Mouse (Mus musculus): ENCODE measurements around the gene Psd4.

The Psd4 gene

GRCm38 (mm10) chr2:24386158-24386963, 19.0 kb downstream of the Psd4 start:
- no peak for DNase-seq

- no peak for DNase-seq
Measured at GRCm38 (mm10) chr2:24386964-24387320, 19.6 kb downstream of the Psd4 start.

- DNase-seq, result no peak
Measured at GRCm38 (mm10) chr2:24387361-24388283, 20.2 kb downstream of the Psd4 start.

GRCm38 (mm10) chr2:24393251-24393650, 25.9 kb downstream of the Psd4 start:
- DNase-seq, result no peak

- no peak for DNase-seq
Measured at GRCm38 (mm10) chr2:24397115-24397514, 29.7 kb downstream of the Psd4 start.

- no peak for DNase-seq
Measured at GRCm38 (mm10) chr2:24400711-24401110, 33.3 kb downstream of the Psd4 start.

GRCm38 (mm10) chr2:24405345-24406012, 38.1 kb downstream of the Psd4 start:
- DNase-seq, result peak; percentile 89 to 90

- peak; percentile 78 to 84 for DNase-seq
Measured at GRCm38 (mm10) chr2:24407701-24408485, 40.5 kb downstream of the Psd4 start.

- peak; percentile 72 to 78 for DNase-seq
Measured at GRCm38 (mm10) chr2:24409166-24409565, 41.8 kb downstream of the Psd4 start.

- no peak for DNase-seq
Measured at GRCm38 (mm10) chr2:24413172-24413571, 45.8 kb downstream of the Psd4 start.

- peak in 1 of 2 experiments; percentile 29 for DNase-seq
Measured at GRCm38 (mm10) chr2:24413677-24414076, 46.3 kb downstream of the Psd4 start.

- peak; percentile 61 to 72 for DNase-seq
Measured at GRCm38 (mm10) chr2:24416668-24417067, 49.3 kb downstream of the Psd4 start.

GRCm38 (mm10) chr2:24417106-24417505, 49.7 kb downstream of the Psd4 start:
- DNase-seq, result peak in 1 of 2 experiments; percentile 23

GRCm38 (mm10) chr2:24417564-24417963, 50.2 kb downstream of the Psd4 start:
- peak in 1 of 2 experiments; percentile 52 for DNase-seq

GRCm38 (mm10) chr2:24421211-24421863, 54.0 kb downstream of the Psd4 start:
- DNase-seq, result peak; percentile 68 to 72

GRCm38 (mm10) chr2:24422815-24423214, 55.4 kb downstream of the Psd4 start:
- peak; percentile 49 to 66 for DNase-seq

- no peak for DNase-seq
Measured at GRCm38 (mm10) chr2:24425630-24426029, 58.2 kb downstream of the Psd4 start.

- peak; percentile 66 to 85 for DNase-seq
Measured at GRCm38 (mm10) chr2:24427866-24428675, 60.7 kb downstream of the Psd4 start.

- no peak for DNase-seq
Measured at GRCm38 (mm10) chr2:24429806-24430205, 62.4 kb downstream of the Psd4 start.

- DNase-seq, result no peak
Measured at GRCm38 (mm10) chr2:24434670-24435069, 67.3 kb downstream of the Psd4 start.

- DNase-seq, result no peak
Measured at GRCm38 (mm10) chr2:24435699-24436098, 68.3 kb downstream of the Psd4 start.
